Mouse (Mus musculus) stomach, postnatal 0 days (tissue): Measurements from ENCODE around the gene Rps11. TPM values are rescaled to one million over a fixed set of nuclear protein-coding genes. Genes with fewer than 3 reads are reported as not detected.
A peak's percentile ranks its signal among the peaks of the same experiment; 100 is the strongest.

Experiments used
- ATAC-seq: fragments of 200-750 bp; cut with Nextera tagmentation; 2 replicates; pipeline ENCODE4 v1.8.0; 2017; ENCODE audit not compliant: low FRiP score, low TSS enrichment
- DNase-seq: peaks from one replicate; pipeline ENCODE4 v3.0.0-alpha.2; 2016; ENCODE audit warnings: low spot score
- H3K27ac ChIP-seq: fragments of 300-500 bp; sonication (generic); replicated peaks from 2 replicates; pipeline ENCODE4 v1.5.1; 2014; ENCODE audit warnings: mild to moderate bottlenecking, control low read depth
- H3K27me3 ChIP-seq: fragments of 300-500 bp; sonication (generic); 2 replicates; pipeline ENCODE4 v1.6.1; 2014; ENCODE audit warnings: low read length; ENCODE audit not compliant: control insufficient read depth, insufficient read depth
- H3K36me3 ChIP-seq: fragments of 300-500 bp; sonication (generic); 2 replicates; pipeline ENCODE4 v1.6.1; 2014; ENCODE audit warnings: low read length, mixed read lengths; ENCODE audit not compliant: control insufficient read depth, insufficient read depth
- H3K4me1 ChIP-seq: fragments of 300-500 bp; sonication (generic); replicated peaks from 2 replicates; pipeline ENCODE4 v1.6.1; 2014; ENCODE audit warnings: antibody characterized with exemption; ENCODE audit not compliant: control insufficient read depth, insufficient read depth
- H3K4me2 ChIP-seq: fragments of 300-500 bp; sonication (generic); replicated peaks from 2 replicates; pipeline ENCODE4 v1.6.1; 2014; ENCODE audit warnings: low read depth, mild to moderate bottlenecking, control low read depth, moderate library complexity
- H3K4me3 ChIP-seq: fragments of 300-500 bp; sonication (generic); 2 replicates; pipeline ENCODE4 v1.5.1; 2014; ENCODE audit warnings: low read depth, low read length, control low read depth
- H3K9ac ChIP-seq: fragments of 300-500 bp; sonication (generic); 2 replicates; pipeline ENCODE4 v1.6.1; 2014; ENCODE audit warnings: mild to moderate bottlenecking, low read length, control low read depth, mixed read lengths
- H3K9me3 ChIP-seq: fragments of 300-500 bp; sonication (generic); 2 replicates; pipeline ENCODE4 v1.6.1; 2016; ENCODE audit warnings: low read length; ENCODE audit not compliant: control insufficient read depth
- CTCF ChIP-seq: IDR thresholded peaks from 2 replicates; pipeline ENCODE4 v1.5.1; 2016; ENCODE audit warnings: antibody characterized with exemption, low read depth, mild to moderate bottlenecking, moderate library complexity
- EP300 ChIP-seq: optimal IDR thresholded peaks from 2 replicates; pipeline ENCODE3; 2016; ENCODE audit warnings: antibody characterized with exemption
- WGBS: fragments of 180-500 bp; shearing (Covaris S2); extraction: QIAGEN DNeasy Blood & Tissue Kit; methylation state at CpG from one replicate; pipeline ENCODE4 v1.1.7; 2014; 5-methylcytosine and 5-hydroxymethylcytosine counted together
- polyA plus RNA-seq: library from polyadenylated mRNA; unstranded; fragments of >200 nt; fragmentation: Nextera tagmentation; extraction: Ambion mirVana; gene quantifications from 2 replicates; pipeline ENCODE4 v1.2.1, GENCODE M21; 2015

Gene Rps11
- polyA plus RNA-seq, 1 experiment from 2014 or later, result 1,191 TPM

DNA sequence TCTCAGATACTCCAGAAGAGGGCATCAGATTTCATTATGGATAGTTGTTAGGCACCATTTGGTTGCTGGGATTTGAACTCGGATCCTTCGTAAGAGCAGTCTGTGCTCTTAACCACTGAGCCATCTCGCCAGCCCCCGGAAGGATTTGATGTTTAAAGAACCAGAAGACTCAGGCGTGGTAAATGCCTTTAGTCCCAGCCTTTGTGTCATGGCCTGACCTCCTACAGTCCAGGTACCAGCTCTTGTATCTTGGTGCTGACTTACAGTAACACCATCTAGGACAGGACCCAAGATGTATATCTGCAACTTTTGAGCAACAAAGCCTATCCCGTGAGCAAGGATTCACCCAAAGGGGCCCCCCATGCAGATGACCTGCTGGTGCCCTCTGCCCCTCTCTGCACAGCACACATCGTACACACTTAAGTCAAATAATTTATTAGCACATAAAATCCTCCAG, 933 bp upstream of the Rps11 start:
- WGBS, result 25% methylated on average over 7 of the region's 7 CpGs
- TF ChIP-seq EP300 (no peak), CTCF (peak; percentile 61)
- Histone ChIP-seq H3K9ac (no peak overlapping the region), H3K27me3 (no peaks in the 10 kb centered on the region), H3K9me3 (no peaks in the 10 kb centered on the region), H3K4me2 (no peak overlapping the region), H3K4me3 (no peak overlapping the region), H3K4me1 (0 out of 2 replicates have a peak, but pooled peaks cover 5% of the 10 kb centered on the region), H3K27ac (0 out of 2 replicates have a peak overlapping the region, but pooled peaks have one; percentile 18), H3K36me3 (peaks cover 24% of the 10 kb centered on the region)
- DNase-seq, result no peak
- ATAC-seq, result no peak

DNA sequence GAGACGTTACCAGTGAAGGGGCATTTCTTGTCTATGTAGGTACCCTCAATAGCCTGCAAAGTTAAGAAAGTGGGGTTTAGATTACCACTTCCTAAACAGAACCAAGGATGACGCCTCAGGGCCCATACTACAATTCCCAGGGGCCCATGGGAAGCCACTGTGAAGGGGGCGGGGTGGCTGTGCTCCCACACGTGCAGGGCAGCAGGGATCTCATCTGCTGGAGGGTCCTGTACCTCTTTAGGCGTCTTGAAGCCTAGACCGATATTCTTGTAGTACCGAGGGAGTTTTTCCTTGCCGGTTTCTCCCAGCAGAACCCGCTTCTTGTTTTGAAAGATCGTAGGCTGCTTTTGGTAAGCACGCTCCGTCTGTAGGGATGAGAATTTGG, 1.1 kb downstream of the Rps11 start:
- Histone ChIP-seq H3K9me3 (no peaks in the 10 kb centered on the region), H3K27me3 (no peaks in the 10 kb centered on the region), H3K27ac (peak overlapping the region; percentile 93; the same call in 1 of the 2 replicates), H3K9ac (peak overlapping the region; percentile 94), H3K4me2 (peak overlapping the region; percentile 81), H3K4me1 (0 out of 2 replicates have a peak, but pooled peaks cover 5% of the 10 kb centered on the region), H3K4me3 (peak overlapping the region; percentile 94), H3K36me3 (peaks cover 29% of the 10 kb centered on the region)
- TF ChIP-seq EP300 (no peak), CTCF (no peak)
- DNase-seq (peak; percentile 68), ATAC-seq (no peak)
- WGBS, result 14% methylated on average over 12 of the region's 12 CpGs

DNA sequence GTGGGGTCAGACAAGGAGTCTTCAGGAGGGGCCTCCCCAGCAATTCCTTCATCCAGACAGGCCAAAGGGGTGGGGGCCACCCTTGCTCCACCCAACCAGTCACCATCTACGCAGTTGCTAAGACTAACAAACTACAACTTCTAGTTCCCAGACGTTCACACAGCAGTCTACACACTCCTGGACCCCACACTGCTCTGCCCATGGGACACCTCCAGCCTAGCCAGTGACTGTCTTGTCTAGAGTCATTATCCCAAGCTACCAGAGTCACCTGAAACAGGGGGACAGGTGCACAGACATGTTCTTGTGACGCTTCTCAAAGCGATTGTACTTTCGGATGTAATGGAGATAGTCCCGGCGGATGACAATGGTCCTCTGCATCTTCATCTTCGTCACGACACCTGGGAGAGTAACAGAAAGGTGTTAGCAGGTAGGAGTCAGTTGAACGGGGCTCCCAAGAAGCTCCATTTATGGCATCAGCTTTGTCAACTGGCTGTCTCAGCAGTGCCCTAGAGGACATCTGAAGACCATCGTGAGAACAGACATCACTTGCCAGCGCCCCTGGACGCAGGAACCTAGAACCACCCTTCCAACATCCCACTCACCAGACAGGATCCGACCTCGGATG, 1.6 kb downstream of the Rps11 start:
- H3K27me3 ChIP-seq, result no peaks in the 10 kb centered on the region
- peaks cover 29% of the 10 kb centered on the region for H3K36me3 ChIP-seq
- H3K4me1 ChIP-seq, result 0 out of 2 replicates have a peak, but pooled peaks cover 5% of the 10 kb centered on the region
- WGBS, result 74% methylated on average over 15 of the region's 15 CpGs
- H3K9ac ChIP-seq, result peak overlapping the region; percentile 94; the same call in 1 of the 2 replicates
- no peaks in the 10 kb centered on the region for H3K9me3 ChIP-seq
- DNase-seq (no peak), ATAC-seq (no peak)
- H3K4me3 ChIP-seq, result peak overlapping the region; percentile 94
- H3K4me2 ChIP-seq, result peak overlapping the region; percentile 81
- no peak overlapping the region for H3K27ac ChIP-seq
- TF ChIP-seq EP300 (no peak), CTCF (no peak)

DNA sequence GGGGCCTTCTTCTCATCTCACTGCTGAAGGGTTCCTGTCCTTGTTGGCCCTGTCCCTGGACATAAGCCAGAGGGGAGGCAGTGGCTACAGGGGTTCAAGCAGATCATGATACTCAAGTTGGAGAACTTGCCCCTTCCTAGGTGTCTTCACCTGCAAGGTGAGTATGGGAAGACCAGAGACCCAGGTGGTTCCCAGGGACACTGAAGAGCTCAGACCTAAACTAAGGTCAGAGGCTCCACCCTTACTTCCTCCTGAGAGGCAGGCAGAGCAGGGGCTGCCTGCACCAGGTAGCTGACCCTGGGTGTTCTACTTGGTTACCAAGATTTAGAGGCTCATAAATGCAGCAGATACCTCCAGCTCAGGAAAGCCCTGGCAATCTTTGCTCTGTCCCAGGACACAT, 2.3 kb downstream of the Rps11 start:
- Histone ChIP-seq H3K9ac (no peak overlapping the region; the same call in 1 of the 2 replicates), H3K27ac (peak overlapping the region; percentile 56; the same call in 1 of the 2 replicates), H3K27me3 (no peaks in the 10 kb centered on the region), H3K4me3 (no peak overlapping the region), H3K36me3 (peaks cover 27% of the 10 kb centered on the region), H3K4me2 (no peak overlapping the region), H3K4me1 (0 out of 2 replicates have a peak, but pooled peaks cover 3% of the 10 kb centered on the region), H3K9me3 (no peaks in the 10 kb centered on the region)
- TF ChIP-seq CTCF (no peak), EP300 (no peak)
- DNase-seq, result no peak
- ATAC-seq, result no peak

DNA sequence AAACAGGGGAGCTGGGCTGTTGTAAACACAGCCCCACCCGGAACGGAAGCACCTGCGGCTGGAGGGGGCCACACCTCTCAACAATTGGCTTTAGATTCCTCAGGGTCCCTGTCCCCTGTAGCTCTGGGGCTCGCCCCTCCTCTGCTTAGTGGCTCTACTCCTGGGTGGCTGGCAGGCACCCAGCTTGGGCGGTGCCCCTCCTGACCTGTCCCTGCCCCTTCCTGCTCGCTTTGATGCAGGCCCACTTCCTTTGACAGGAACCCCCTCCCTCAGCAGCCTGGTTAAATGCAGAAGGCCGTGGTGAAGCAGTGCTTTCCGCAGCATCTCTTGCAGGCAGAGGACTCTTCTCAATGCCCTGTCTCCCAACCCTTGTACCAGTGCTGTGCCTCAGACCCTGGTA, 2.8 kb downstream of the Rps11 start:
- no peak for ATAC-seq
- H3K27ac ChIP-seq, result peak overlapping the region; percentile 56
- no peak overlapping the region for H3K4me3 ChIP-seq
- no peak for TF ChIP-seq CTCF
- no peak for TF ChIP-seq EP300
- H3K4me2 ChIP-seq, result no peak overlapping the region
- H3K9me3 ChIP-seq, result no peaks in the 10 kb centered on the region
- H3K4me1 ChIP-seq, result 0 out of 2 replicates have a peak, but pooled peaks cover 3% of the 10 kb centered on the region
- no peaks in the 10 kb centered on the region for H3K27me3 ChIP-seq
- no peak overlapping the region; the same call in 1 of the 2 replicates for H3K9ac ChIP-seq
- DNase-seq, result no peak
- 45% methylated on average over 8 of the region's 8 CpGs for WGBS
- peaks cover 22% of the 10 kb centered on the region for H3K36me3 ChIP-seq
